Mouse (Mus musculus) macrophage (primary cell): ENCODE measurements around the gene Olfr806. TPM values are rescaled to one million over a fixed set of nuclear protein-coding genes. Genes with fewer than 3 reads are reported as not detected.

Source experiments
- H3K27ac ChIP-seq: fragments of 350-480 bp; formaldehyde crosslinking; 2 replicates; pipeline ENCODE4 v1.9.0; 2021
- H3K36me3 ChIP-seq: fragments of 350-480 bp; formaldehyde crosslinking; 2 replicates; pipeline ENCODE4 v1.9.0; 2021; ENCODE audit errors: inconsistent target
- H3K4me3 ChIP-seq: fragments of 350-480 bp; formaldehyde crosslinking; 2 replicates; pipeline ENCODE4 v1.9.0; 2021; ENCODE audit errors: inconsistent target
- H3K79me2 ChIP-seq: fragments of 350-480 bp; formaldehyde crosslinking; 2 replicates; pipeline ENCODE4 v1.9.0; 2021; ENCODE audit errors: inconsistent target
- WGBS: methylation state at CpG from one replicate; pipeline ENCODE4 v1.1.7; 2026; ENCODE audit warnings: inconsistent platforms; ENCODE audit not compliant: missing documents; 5-methylcytosine and 5-hydroxymethylcytosine counted together
- polyA plus RNA-seq: library from polyadenylated mRNA; stranded (reverse); fragments of 250-400 nt; gene quantifications from 3 replicates; pipeline ENCODE4 v1.2.4, GENCODE M21; 2018; ENCODE audit warnings: inconsistent platforms
- total RNA-seq, 78 experiments: library from RNA; depleted of rRNA; stranded (reverse); fragments of 250-400 nt; gene quantifications; 1 replicate in 9 of 78; 2 replicates in 24 of 78; 3 replicates in 43 of 78; 4 replicates in 2 of 78; pipeline ENCODE4 v1.2.4; 2018; ENCODE audit warnings: inconsistent platforms in 56 of 78

Olfr806 gene
- total RNA-seq (2018; cell fraction: chromatin; rRNA removed): not detected
- total RNA-seq (2018; cell fraction: cytosol; rRNA removed): not detected
- not detected for total RNA-seq (2018; cell fraction: nucleus; rRNA removed)
- polyA plus RNA-seq: not detected in 3 replicates

DNA sequence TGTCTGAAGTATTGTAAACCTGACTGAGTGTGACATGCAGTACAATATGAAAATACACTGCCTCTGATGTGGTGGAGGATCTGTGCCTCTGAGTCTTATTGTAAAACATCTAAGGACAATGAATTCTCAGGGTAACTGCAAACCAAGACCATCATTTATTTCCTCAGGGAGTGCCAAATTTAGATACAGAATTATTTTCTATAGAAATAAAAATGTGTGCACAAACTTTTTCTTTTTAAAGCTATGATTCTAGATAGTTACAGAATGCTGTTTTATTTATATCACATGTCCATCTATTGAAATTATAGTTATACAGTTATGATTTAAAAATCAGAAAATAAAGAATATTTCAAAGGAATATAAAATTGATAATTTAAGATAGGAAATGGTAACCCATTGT is at the start of gene Olfr806:
Gene Olfr806 (minus strand): TSS at position 101 of the 400 bp plus-strand sequence.
- Histone ChIP-seq H3K79me2 (no peaks in the 10 kb centered on the region), H3K27ac (no peak within 1 kb of the TSS), H3K36me3 (no peaks in the 10 kb centered on the region), H3K4me3 (no peak within 1 kb of the TSS)

DNA sequence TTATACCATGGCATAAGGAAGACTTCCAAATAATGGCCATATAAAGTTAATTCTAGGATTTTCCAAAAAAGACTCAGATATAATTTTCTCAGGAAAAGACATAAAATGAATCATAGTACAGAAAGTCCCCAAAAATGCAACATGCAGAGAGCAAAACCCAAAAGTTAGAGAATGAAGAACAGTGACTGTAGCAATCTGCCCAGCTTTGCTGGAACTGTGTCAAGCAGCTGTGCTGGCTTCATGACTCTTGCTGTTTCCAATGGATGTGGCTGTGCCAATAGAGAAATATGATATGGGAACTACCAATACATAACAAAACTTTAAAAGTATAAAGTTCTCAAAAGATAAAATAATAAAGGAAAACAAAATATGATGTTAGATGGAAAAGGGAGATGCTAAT is 36.4 kb upstream of the Olfr806 start:
- Histone ChIP-seq H3K4me3 (no peak overlapping the region), H3K27ac (no peak overlapping the region), H3K36me3 (no peaks in the 10 kb centered on the region), H3K79me2 (no peaks in the 10 kb centered on the region)

DNA sequence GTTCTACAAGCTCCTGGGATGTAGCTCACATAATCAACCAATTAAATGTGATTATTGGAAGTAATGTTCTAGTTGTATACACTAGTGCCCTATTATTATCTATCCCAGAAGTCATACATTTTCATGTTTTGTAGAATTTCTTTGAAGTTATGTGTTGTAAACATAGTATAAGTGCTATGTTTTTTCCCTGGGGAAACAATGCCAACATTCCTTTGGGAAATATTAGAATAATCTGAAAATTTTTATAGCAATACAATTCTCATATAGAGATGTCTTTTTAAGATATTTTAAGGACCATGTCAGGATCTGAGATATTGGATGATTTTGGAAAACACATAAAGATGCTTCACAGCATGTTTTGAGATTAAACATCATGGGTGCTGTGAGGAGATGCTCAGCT is 32.6 kb upstream of the Olfr806 start, which contains the start of gene Olfr809:
Gene Olfr809 (plus strand): TSS at position 301 of the 400 bp plus-strand sequence.
- no peaks in the 10 kb centered on the region for H3K36me3 ChIP-seq
- no peak within 1 kb of the TSS for H3K27ac ChIP-seq
- H3K4me3 ChIP-seq: no peak within 1 kb of the TSS
- no peaks in the 10 kb centered on the region for H3K79me2 ChIP-seq

DNA sequence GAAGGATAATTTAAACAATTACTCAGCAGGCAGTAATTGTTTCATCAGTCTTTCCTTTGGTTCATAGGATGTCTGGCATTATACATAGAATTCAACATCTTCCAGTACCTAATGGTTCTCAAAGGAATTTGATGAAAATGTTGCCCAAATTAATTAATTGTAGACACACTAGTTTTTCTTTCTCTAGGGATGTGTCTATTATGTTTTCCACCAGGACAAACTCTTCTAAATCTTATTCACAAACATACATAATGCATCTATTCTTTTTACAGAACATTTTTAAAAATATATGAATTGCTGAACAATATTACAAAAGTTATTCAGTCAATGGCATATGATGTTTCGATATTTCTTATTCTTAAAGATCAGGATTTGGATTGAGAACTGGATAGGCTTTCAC is 23.5 kb upstream of the Olfr806 start, which contains the start of gene Olfr808:
Gene Olfr808 (plus strand): TSS at position 301 of the 400 bp plus-strand sequence.
- Histone ChIP-seq H3K27ac (no peak within 1 kb of the TSS), H3K4me3 (no peak within 1 kb of the TSS), H3K79me2 (no peaks in the 10 kb centered on the region), H3K36me3 (no peaks in the 10 kb centered on the region)
- WGBS: 100% methylated on average over 1 of the region's 1 CpGs

DNA sequence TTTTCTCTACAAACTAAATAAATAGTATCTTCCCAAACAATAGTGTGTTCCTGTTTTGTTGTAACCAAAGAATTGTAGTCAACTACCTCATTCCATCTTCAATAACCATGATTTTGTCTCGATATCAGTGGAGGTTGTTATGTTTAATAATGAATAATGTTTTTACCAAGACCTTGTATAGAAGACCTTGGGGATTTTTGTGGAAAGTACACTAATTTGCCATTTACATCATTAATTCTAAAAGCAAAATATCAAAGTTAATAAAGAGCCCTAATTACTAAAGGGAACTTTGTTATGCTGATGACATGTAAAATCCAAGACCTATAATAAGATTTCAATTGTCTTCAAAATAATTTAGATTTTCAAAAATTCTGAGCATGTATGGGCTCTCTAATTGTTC is 16.0 kb upstream of the Olfr806 start, which contains the start of gene Olfr807:
Gene Olfr807 (minus strand): TSS at position 101 of the 400 bp plus-strand sequence.
- H3K27ac ChIP-seq: no peak within 1 kb of the TSS
- H3K36me3 ChIP-seq: no peaks in the 10 kb centered on the region
- H3K4me3 ChIP-seq: no peak within 1 kb of the TSS
- H3K79me2 ChIP-seq: no peaks in the 10 kb centered on the region
- WGBS: 57% methylated on average over 1 of the region's 1 CpGs

DNA sequence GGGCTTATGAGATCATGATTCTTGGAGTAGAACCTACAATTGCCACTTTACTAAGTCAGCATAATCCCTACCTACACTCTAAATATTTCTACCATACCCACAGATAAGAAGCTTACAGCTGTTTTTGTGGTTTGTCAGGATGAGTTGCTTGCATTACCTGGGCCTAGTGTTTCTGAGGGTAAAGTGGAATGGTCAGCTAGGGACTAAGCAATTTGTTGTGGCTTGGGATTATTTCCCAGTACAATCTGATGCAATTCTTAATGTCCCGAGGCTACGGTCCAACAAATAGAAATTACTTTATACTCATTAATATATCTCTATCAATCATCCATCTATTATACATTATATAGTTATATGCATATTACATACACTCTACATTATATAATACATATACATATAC is 12.4 kb downstream of the Olfr806 start, which contains the start of gene Olfr805:
Gene Olfr805 (minus strand): TSS at position 101 of the 400 bp plus-strand sequence.
- Histone ChIP-seq H3K4me3 (no peak within 1 kb of the TSS), H3K27ac (no peak within 1 kb of the TSS), H3K36me3 (no peaks in the 10 kb centered on the region), H3K79me2 (no peaks in the 10 kb centered on the region)
- WGBS: 100% methylated on average over 2 of the region's 2 CpGs

DNA sequence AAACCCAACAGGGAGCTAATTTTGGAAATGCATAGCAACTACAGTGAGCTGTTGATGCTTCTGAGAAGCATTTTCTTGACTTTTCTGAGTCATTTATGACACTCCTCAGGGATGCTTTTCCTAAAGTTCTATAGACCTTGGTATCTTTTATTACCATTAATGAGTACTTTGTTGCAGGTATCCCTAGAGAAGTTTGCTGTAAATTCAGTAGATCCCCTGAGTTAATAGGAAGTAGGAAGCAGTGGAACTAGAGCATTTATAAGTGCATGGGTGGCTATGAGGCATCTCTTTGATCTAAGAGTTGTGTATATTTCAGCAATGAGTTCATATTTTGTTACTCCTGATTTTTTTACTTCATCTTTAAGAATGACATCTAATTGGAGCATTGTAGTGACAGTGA is 38.8 kb downstream of the Olfr806 start, which contains the start of gene Olfr804:
Gene Olfr804 (plus strand): TSS at position 301 of the 400 bp plus-strand sequence.
- H3K4me3 ChIP-seq: peak within 1 kb of the TSS; percentile 1; the same call in 1 of the 2 replicates
- no peaks in the 10 kb centered on the region for H3K36me3 ChIP-seq
- no peak within 1 kb of the TSS for H3K27ac ChIP-seq
- H3K79me2 ChIP-seq: no peaks in the 10 kb centered on the region

DNA sequence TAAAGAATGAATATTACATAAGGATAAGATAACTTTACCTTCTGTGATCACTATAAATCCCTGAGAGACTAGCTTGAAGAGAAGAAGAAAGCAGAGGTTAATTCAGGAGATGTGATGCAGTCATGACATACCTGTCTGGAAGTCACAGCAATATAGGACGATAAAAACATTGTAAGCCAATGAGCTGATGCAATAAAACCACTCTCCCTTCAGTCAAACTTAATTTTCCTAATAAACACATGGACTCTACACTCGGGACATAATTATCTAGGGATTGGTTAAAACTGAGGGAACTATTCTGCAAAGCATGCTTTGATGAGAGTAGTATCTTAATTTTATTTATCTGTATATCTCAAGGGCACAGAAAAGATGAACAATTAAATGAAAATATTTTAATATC is 47.5 kb downstream of the Olfr806 start, which contains the start of gene Olfr803:
Gene Olfr803 (minus strand): TSS at position 101 of the 400 bp plus-strand sequence.
- H3K4me3 ChIP-seq: no peak within 1 kb of the TSS
- H3K79me2 ChIP-seq: no peaks in the 10 kb centered on the region
- no peaks in the 10 kb centered on the region for H3K36me3 ChIP-seq
- no peak within 1 kb of the TSS for H3K27ac ChIP-seq
- 81% methylated on average over 2 of the region's 2 CpGs for WGBS

DNA sequence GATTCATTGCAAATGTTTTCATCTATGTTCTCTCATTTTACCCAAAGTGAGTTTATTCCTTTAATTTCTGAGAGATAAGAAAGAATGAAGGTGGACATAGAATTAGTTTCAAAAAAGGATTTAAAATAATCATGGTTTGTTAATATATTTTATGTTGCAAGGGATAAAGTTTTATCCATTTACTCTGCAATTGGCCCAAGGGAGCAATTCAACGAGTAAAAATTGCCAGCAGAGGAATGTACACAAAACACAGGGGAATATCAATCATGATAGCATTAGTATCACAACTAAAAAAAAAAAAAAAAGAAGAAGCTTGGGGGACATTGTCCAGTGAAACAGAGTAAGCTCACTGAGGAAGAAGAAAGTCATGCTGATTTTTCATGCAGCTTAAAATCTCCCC is 53.7 kb downstream of the Olfr806 start, which contains the start of gene Olfr802:
Gene Olfr802 (minus strand): TSS at position 101 of the 400 bp plus-strand sequence.
- Histone ChIP-seq H3K27ac (no peak within 1 kb of the TSS), H3K36me3 (no peaks in the 10 kb centered on the region), H3K4me3 (no peak within 1 kb of the TSS), H3K79me2 (no peaks in the 10 kb centered on the region)
- WGBS: 90% methylated on average over 1 of the region's 1 CpGs

Other genes with a start within 250 kb of the Olfr806 start
- not detected in 3 replicates for gene Olfr790, start 243.4 kb downstream of the Olfr806 start, polyA plus RNA-seq
- gene Olfr791, start 220.1 kb downstream of the Olfr806 start, polyA plus RNA-seq: not detected in 3 replicates
- not detected in 3 replicates for gene Olfr792, start 202.8 kb downstream of the Olfr806 start, polyA plus RNA-seq
- not detected in 3 replicates for gene Olfr794, start 174.3 kb downstream of the Olfr806 start, polyA plus RNA-seq
- not detected in 3 replicates for gene Olfr796, start 129.4 kb downstream of the Olfr806 start, polyA plus RNA-seq
- gene Olfr798, start 114.0 kb downstream of the Olfr806 start, polyA plus RNA-seq: not detected in 3 replicates
- gene Olfr799, start 104.4 kb downstream of the Olfr806 start, polyA plus RNA-seq: not detected in 3 replicates
- not detected in 3 replicates for gene Olfr800, start 84.2 kb downstream of the Olfr806 start, polyA plus RNA-seq
- not detected in 3 replicates for gene Olfr801, start 68.1 kb downstream of the Olfr806 start, polyA plus RNA-seq
- gene Olfr802, start 53.8 kb downstream of the Olfr806 start, polyA plus RNA-seq: not detected in 3 replicates
- gene Olfr803, start 47.6 kb downstream of the Olfr806 start, polyA plus RNA-seq: not detected in 3 replicates
- gene Olfr804, start 38.7 kb downstream of the Olfr806 start, polyA plus RNA-seq: not detected in 3 replicates
- not detected in 3 replicates for gene Olfr805, start 12.5 kb downstream of the Olfr806 start, polyA plus RNA-seq
- not detected in 3 replicates for gene Olfr807, start 15.9 kb upstream of the Olfr806 start, polyA plus RNA-seq
- gene Olfr808, start 23.6 kb upstream of the Olfr806 start, polyA plus RNA-seq: not detected in 3 replicates
- not detected in 3 replicates for gene Olfr809, start 32.7 kb upstream of the Olfr806 start, polyA plus RNA-seq
- not detected in 3 replicates for gene Olfr810, start 53.0 kb upstream of the Olfr806 start, polyA plus RNA-seq
- gene Olfr811, start 62.5 kb upstream of the Olfr806 start, polyA plus RNA-seq: not detected in 3 replicates
- gene Olfr812, start 104.2 kb upstream of the Olfr806 start, polyA plus RNA-seq: not detected in 3 replicates
- not detected in 3 replicates for gene Olfr813, start 113.4 kb upstream of the Olfr806 start, polyA plus RNA-seq
- not detected in 3 replicates for gene Olfr814, start 137.9 kb upstream of the Olfr806 start, polyA plus RNA-seq
- not detected in 3 replicates for gene Olfr815, start 163.9 kb upstream of the Olfr806 start, polyA plus RNA-seq
- not detected in 3 replicates for gene Olfr816, start 173.7 kb upstream of the Olfr806 start, polyA plus RNA-seq
- not detected in 3 replicates for gene Olfr818, start 207.2 kb upstream of the Olfr806 start, polyA plus RNA-seq
- not detected in 3 replicates for gene Olfr819, start 225.3 kb upstream of the Olfr806 start, polyA plus RNA-seq
- gene Olfr247, start 234.2 kb upstream of the Olfr806 start, polyA plus RNA-seq: not detected in 3 replicates
- not detected in 3 replicates for gene Gm10310, start 243.1 kb upstream of the Olfr806 start, polyA plus RNA-seq